Mouse (Mus musculus) lung, embryonic 14.5 days (tissue): ENCODE measurements at regions not wholly inside any gene's neighbourhood (a gene's known extent, or its start where the extent isn't known, plus 50 kb on each side); places are given as distances from the start of the nearest gene placed in this dataset.

Experiments
- ATAC-seq: fragments of 200-750 bp; cut with Nextera tagmentation; 2 replicates; pipeline ENCODE4 v1.8.0; 2017; ENCODE audit warnings: mild to moderate bottlenecking, moderate TSS enrichment, moderate library complexity; ENCODE audit not compliant: insufficient read depth
- DNase-seq: peaks from one replicate; pipeline ENCODE4 v3.0.0-alpha.2; 2015
- H3K27ac ChIP-seq: fragments of 300-500 bp; sonication (generic); 2 replicates; pipeline ENCODE4 v1.5.1; 2014; ENCODE audit warnings: low read depth, mild to moderate bottlenecking, moderate library complexity
- H3K27me3 ChIP-seq: fragments of 300-500 bp; sonication (generic); 2 replicates; pipeline ENCODE4 v1.6.1; 2014; ENCODE audit warnings: low read length, control low read depth; ENCODE audit not compliant: insufficient read depth
- H3K36me3 ChIP-seq: fragments of 300-500 bp; sonication (generic); 2 replicates; pipeline ENCODE4 v1.6.1; 2014; ENCODE audit warnings: control low read depth; ENCODE audit not compliant: insufficient read depth
- H3K4me1 ChIP-seq: fragments of 300-500 bp; sonication (generic); 2 replicates; pipeline ENCODE4 v1.6.1; 2014; ENCODE audit warnings: antibody characterized with exemption, control low read depth; ENCODE audit not compliant: insufficient read depth
- H3K4me2 ChIP-seq: fragments of 300-500 bp; sonication (generic); 2 replicates; pipeline ENCODE4 v1.6.1; 2014; ENCODE audit warnings: mild to moderate bottlenecking
- H3K4me3 ChIP-seq: fragments of 300-500 bp; sonication (generic); 2 replicates; pipeline ENCODE4 v1.5.1; 2014; ENCODE audit warnings: low read depth, low read length
- H3K9ac ChIP-seq: fragments of 300-500 bp; sonication (generic); 2 replicates; pipeline ENCODE4 v1.6.1; 2014
- H3K9me3 ChIP-seq: fragments of 300-500 bp; sonication (generic); 2 replicates; pipeline ENCODE4 v1.6.1; 2016; ENCODE audit warnings: low read depth, low read length, control low read depth
- CTCF ChIP-seq: IDR thresholded peaks from 2 replicates; pipeline ENCODE4 v1.5.1; 2016; ENCODE audit warnings: antibody characterized with exemption, low read depth
- WGBS: fragments of 180-500 bp; shearing (Covaris S2); extraction: QIAGEN DNeasy Blood & Tissue Kit; methylation state at CpG from one replicate; pipeline ENCODE4 v1.1.7; 2014; 5-methylcytosine and 5-hydroxymethylcytosine counted together

GRCm38 (mm10) chr2:50945526-50945925 lies 203.4 kb downstream of the Rnd3 start:
- H3K4me1 ChIP-seq, result peaks cover 5% of the 10 kb centered on the region; the same call in 1 of the 2 replicates
- no peak overlapping the region for H3K4me3 ChIP-seq
- no peak overlapping the region for H3K27ac ChIP-seq
- no peaks in the 10 kb centered on the region for H3K27me3 ChIP-seq
- no peaks in the 10 kb centered on the region for H3K36me3 ChIP-seq
- ATAC-seq, result no peak
- no peak for DNase-seq
- no peak for TF ChIP-seq CTCF
- 77% methylated on average over 4 of the region's 4 CpGs for WGBS
- no peaks in the 10 kb centered on the region for H3K9me3 ChIP-seq
- H3K9ac ChIP-seq, result no peak overlapping the region
- no peak overlapping the region for H3K4me2 ChIP-seq

GRCm38 (mm10) chr2:50943180-50943579 lies 205.7 kb downstream of the Rnd3 start:
- Histone ChIP-seq H3K27me3 (no peaks in the 10 kb centered on the region), H3K9me3 (no peaks in the 10 kb centered on the region), H3K4me3 (no peak overlapping the region), H3K4me1 (peaks cover 5% of the 10 kb centered on the region; the same call in 1 of the 2 replicates), H3K36me3 (no peaks in the 10 kb centered on the region), H3K27ac (no peak overlapping the region), H3K4me2 (no peak overlapping the region), H3K9ac (no peak overlapping the region)
- DNase-seq (peak; percentile 79), ATAC-seq (peak; percentile 68; the same call in 1 of the 2 replicates)
- 47% methylated on average over 15 of the region's 15 CpGs for WGBS
- TF ChIP-seq CTCF, result no peak

- no peak overlapping the region for H3K4me3 ChIP-seq
- H3K27me3 ChIP-seq, result no peaks in the 10 kb centered on the region
- TF ChIP-seq CTCF, result no peak
- DNase-seq, result no peak
- no peak overlapping the region for H3K9ac ChIP-seq
- H3K4me2 ChIP-seq, result no peak overlapping the region
- H3K36me3 ChIP-seq, result no peaks in the 10 kb centered on the region
- no peak overlapping the region for H3K27ac ChIP-seq
- WGBS, result 76% methylated on average over 11 of the region's 11 CpGs
- ATAC-seq, result no peak
- H3K4me1 ChIP-seq, result peaks cover 5% of the 10 kb centered on the region; the same call in 1 of the 2 replicates
- no peaks in the 10 kb centered on the region for H3K9me3 ChIP-seq
Measured at GRCm38 (mm10) chr2:50942741-50943140, 206.2 kb downstream of the Rnd3 start.

- Histone ChIP-seq H3K27me3 (no peaks in the 10 kb centered on the region), H3K27ac (no peak overlapping the region), H3K4me2 (no peak overlapping the region), H3K36me3 (no peaks in the 10 kb centered on the region), H3K9ac (no peak overlapping the region), H3K9me3 (no peaks in the 10 kb centered on the region), H3K4me3 (no peak overlapping the region), H3K4me1 (no peaks in the 10 kb centered on the region)
- WGBS, result 40% methylated on average over 7 of the region's 7 CpGs
- no peak for ATAC-seq
- TF ChIP-seq CTCF, result no peak
- DNase-seq, result peak; percentile 25
Measured at GRCm38 (mm10) chr2:50932936-50933335, 216.0 kb downstream of the Rnd3 start.

GRCm38 (mm10) chr2:50921002-50921401 lies 227.9 kb downstream of the Rnd3 start:
- Histone ChIP-seq H3K4me3 (no peak overlapping the region), H3K9ac (no peak overlapping the region), H3K9me3 (no peaks in the 10 kb centered on the region), H3K36me3 (no peaks in the 10 kb centered on the region), H3K4me1 (no peaks in the 10 kb centered on the region), H3K27ac (no peak overlapping the region), H3K4me2 (no peak overlapping the region), H3K27me3 (no peaks in the 10 kb centered on the region)
- DNase-seq (no peak), ATAC-seq (no peak)
- no peak for TF ChIP-seq CTCF

- H3K27ac ChIP-seq, result no peak overlapping the region
- WGBS, result 62% methylated on average over 18 of the region's 18 CpGs
- ATAC-seq (no peak), DNase-seq (peak; percentile 14)
- no peaks in the 10 kb centered on the region for H3K27me3 ChIP-seq
- no peaks in the 10 kb centered on the region for H3K9me3 ChIP-seq
- H3K4me2 ChIP-seq, result no peak overlapping the region
- no peak overlapping the region for H3K4me3 ChIP-seq
- no peaks in the 10 kb centered on the region for H3K36me3 ChIP-seq
- TF ChIP-seq CTCF, result no peak
- no peak overlapping the region for H3K9ac ChIP-seq
- H3K4me1 ChIP-seq, result no peaks in the 10 kb centered on the region
Measured at GRCm38 (mm10) chr2:50916323-50917221, 232.3 kb downstream of the Rnd3 start.

GRCm38 (mm10) chr2:50915149-50915548 lies 233.8 kb downstream of the Rnd3 start:
- DNase-seq (no peak), ATAC-seq (no peak)

More at GRCm38 (mm10) chr2:50915149-50915548, 233.8 kb downstream of the Rnd3 start:
- H3K27ac ChIP-seq, result no peak overlapping the region
- H3K36me3 ChIP-seq, result no peaks in the 10 kb centered on the region
- H3K9ac ChIP-seq, result no peak overlapping the region
- no peak overlapping the region for H3K4me3 ChIP-seq
- WGBS, result 92% methylated on average over 2 of the region's 2 CpGs
- no peak for TF ChIP-seq CTCF
- H3K9me3 ChIP-seq, result no peaks in the 10 kb centered on the region
- H3K27me3 ChIP-seq, result no peaks in the 10 kb centered on the region
- H3K4me1 ChIP-seq, result no peaks in the 10 kb centered on the region
- H3K4me2 ChIP-seq, result no peak overlapping the region
